Mouse (Mus musculus): ENCODE results near the gene Sowaha. TPM values are rescaled to one million over a fixed set of nuclear protein-coding genes. Genes with fewer than 3 reads are reported as not detected.

Gene Sowaha
- polyA plus RNA-seq, 1 experiment from 2014 or later: 0.62 TPM

DNA sequence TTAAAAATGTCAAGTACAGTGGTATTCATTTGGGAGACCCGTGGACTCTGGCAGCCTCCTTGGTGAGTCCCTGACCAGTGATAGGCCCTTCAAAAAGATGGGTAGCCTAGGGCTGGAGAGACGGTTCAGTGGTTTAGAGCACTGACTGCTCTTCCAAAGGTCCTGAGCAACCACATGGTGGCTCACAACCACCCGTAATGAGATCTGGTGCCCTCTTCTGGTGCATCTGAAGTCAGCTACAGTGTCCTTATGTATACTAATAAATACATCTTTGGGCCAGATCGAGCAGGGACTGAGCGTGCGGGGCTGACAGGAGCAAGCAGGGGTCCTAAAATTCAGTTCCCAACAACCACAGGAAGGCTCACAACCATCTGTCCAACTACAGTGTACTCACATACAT is 36.2 kb downstream of the Sowaha start:
- ATAC-seq: 0 out of 2 replicates have a peak, but pooled peaks have one; percentile 19
- DNase-seq (ENCODE audit: low spot score): no peak
- no peaks in the 10 kb centered on the region for H3K27me3 ChIP-seq (replicated peaks; ENCODE audit: insufficient read depth, low read length)
- H3K4me2 ChIP-seq (replicated peaks; ENCODE audit: low read depth, low read length): no peak overlapping the region
- no peak overlapping the region for H3K9ac ChIP-seq (replicated peaks; ENCODE audit: low read depth)
- H3K27ac ChIP-seq (ENCODE audit: low read length): no peak overlapping the region
- no peaks in the 10 kb centered on the region for H3K9me3 ChIP-seq (ENCODE audit: low read length)
- no peaks in the 10 kb centered on the region for H3K36me3 ChIP-seq (ENCODE audit: insufficient read depth, low read length)
- H3K4me1 ChIP-seq (ENCODE audit: insufficient read depth, low read depth, low read length): no peaks in the 10 kb centered on the region
- WGBS: 32% methylated on average over 6 of the region's 6 CpGs
- no peak for TF ChIP-seq EP300 (IDR thresholded peaks at IDR 0.05)
- peak; percentile 75 for TF ChIP-seq CTCF (IDR thresholded peaks at IDR 0.05)
- H3K4me3 ChIP-seq (ENCODE audit: low read depth, low read length): no peak overlapping the region

DNA sequence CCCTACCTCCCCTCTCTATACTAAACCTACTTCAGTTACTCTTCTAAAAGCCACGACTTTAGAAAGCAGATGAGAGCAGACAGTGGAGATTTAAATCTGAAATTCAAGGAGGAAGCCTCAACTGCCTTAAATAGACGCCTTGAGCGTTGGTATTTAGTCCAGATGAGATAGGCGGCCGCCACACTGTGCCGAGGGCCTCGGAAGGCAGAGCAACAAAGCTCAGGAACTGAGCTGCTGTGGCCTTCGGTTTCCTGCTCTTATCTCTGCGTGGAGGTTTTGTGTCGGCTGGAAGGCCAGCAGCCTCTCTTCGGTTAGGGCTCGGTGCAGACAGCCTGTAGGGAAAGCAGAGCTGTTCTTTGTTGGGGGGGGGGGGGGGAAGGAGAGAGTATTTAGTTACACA is 38.2 kb downstream of the Sowaha start:
- Histone ChIP-seq H3K27ac (ENCODE audit: low read length) (no peak overlapping the region), H3K36me3 (ENCODE audit: insufficient read depth, low read length) (no peaks in the 10 kb centered on the region), H3K4me2 (replicated peaks; ENCODE audit: low read depth, low read length) (no peak overlapping the region), H3K27me3 (replicated peaks; ENCODE audit: insufficient read depth, low read length) (no peaks in the 10 kb centered on the region), H3K9ac (replicated peaks; ENCODE audit: low read depth) (no peak overlapping the region), H3K4me3 (ENCODE audit: low read depth, low read length) (no peak overlapping the region), H3K4me1 (ENCODE audit: insufficient read depth, low read depth, low read length) (no peaks in the 10 kb centered on the region), H3K9me3 (ENCODE audit: low read length) (no peaks in the 10 kb centered on the region)
- no peak for TF ChIP-seq EP300 (IDR thresholded peaks at IDR 0.05)
- TF ChIP-seq CTCF (IDR thresholded peaks at IDR 0.05): no peak
- DNase-seq (ENCODE audit: low spot score) (no peak), ATAC-seq (no peak)
- 11% methylated on average over 12 of the region's 12 CpGs for WGBS

- Histone ChIP-seq H3K36me3 (ENCODE audit: insufficient read depth, low read length) (no peaks in the 10 kb centered on the region), H3K9ac (replicated peaks; ENCODE audit: low read depth) (no peak overlapping the region), H3K4me2 (replicated peaks; ENCODE audit: low read depth, low read length) (no peak overlapping the region), H3K27ac (ENCODE audit: low read length) (no peak overlapping the region), H3K4me1 (ENCODE audit: insufficient read depth, low read depth, low read length) (0 out of 2 replicates have a peak, but pooled peaks cover 4% of the 10 kb centered on the region), H3K27me3 (replicated peaks; ENCODE audit: insufficient read depth, low read length) (no peaks in the 10 kb centered on the region), H3K4me3 (ENCODE audit: low read depth, low read length) (no peak overlapping the region), H3K9me3 (ENCODE audit: low read length) (no peaks in the 10 kb centered on the region)
- no peak for TF ChIP-seq EP300 (IDR thresholded peaks at IDR 0.05)
- no peak for TF ChIP-seq CTCF (IDR thresholded peaks at IDR 0.05)
- ATAC-seq (no peak), DNase-seq (ENCODE audit: low spot score) (no peak)
- 70% methylated on average over 6 of the region's 6 CpGs for WGBS
Observed at GRCm38 (mm10) chr11:53436338-53436737, 43.7 kb downstream of the Sowaha start.

- WGBS: 77% methylated on average over 8 of the region's 8 CpGs
- Histone ChIP-seq H3K4me2 (replicated peaks; ENCODE audit: low read depth, low read length) (no peak overlapping the region), H3K4me1 (ENCODE audit: insufficient read depth, low read depth, low read length) (0 out of 2 replicates have a peak, but pooled peaks cover 4% of the 10 kb centered on the region), H3K9me3 (ENCODE audit: low read length) (no peaks in the 10 kb centered on the region), H3K4me3 (ENCODE audit: low read depth, low read length) (no peak overlapping the region), H3K36me3 (ENCODE audit: insufficient read depth, low read length) (no peaks in the 10 kb centered on the region), H3K27ac (ENCODE audit: low read length) (no peak overlapping the region), H3K27me3 (replicated peaks; ENCODE audit: insufficient read depth, low read length) (no peaks in the 10 kb centered on the region), H3K9ac (replicated peaks; ENCODE audit: low read depth) (no peak overlapping the region)
- DNase-seq (ENCODE audit: low spot score) (no peak), ATAC-seq (no peak)
- TF ChIP-seq EP300 (IDR thresholded peaks at IDR 0.05) (no peak), CTCF (IDR thresholded peaks at IDR 0.05) (no peak)
Observed at GRCm38 (mm10) chr11:53435504-53435903, 44.6 kb downstream of the Sowaha start.

- TF ChIP-seq CTCF (IDR thresholded peaks at IDR 0.05) (no peak), EP300 (IDR thresholded peaks at IDR 0.05) (no peak)
- ATAC-seq (no peak), DNase-seq (ENCODE audit: low spot score) (no peak)
- Histone ChIP-seq H3K9ac (replicated peaks; ENCODE audit: low read depth) (no peak overlapping the region), H3K9me3 (ENCODE audit: low read length) (no peaks in the 10 kb centered on the region), H3K27ac (ENCODE audit: low read length) (no peak overlapping the region), H3K27me3 (replicated peaks; ENCODE audit: insufficient read depth, low read length) (no peaks in the 10 kb centered on the region), H3K4me2 (replicated peaks; ENCODE audit: low read depth, low read length) (no peak overlapping the region), H3K4me1 (ENCODE audit: insufficient read depth, low read depth, low read length) (0 out of 2 replicates have a peak, but pooled peaks cover 4% of the 10 kb centered on the region), H3K36me3 (ENCODE audit: insufficient read depth, low read length) (no peaks in the 10 kb centered on the region), H3K4me3 (ENCODE audit: low read depth, low read length) (no peak overlapping the region)
- WGBS: 52% methylated on average over 6 of the region's 6 CpGs
Observed at GRCm38 (mm10) chr11:53433057-53433456, 47.0 kb downstream of the Sowaha start.

GRCm38 (mm10) chr11:53431347-53432056 is 48.6 kb downstream of the Sowaha start:
- peak; percentile 65 for DNase-seq (ENCODE audit: low spot score)

More at GRCm38 (mm10) chr11:53431347-53432056, 48.6 kb downstream of the Sowaha start:
- Histone ChIP-seq H3K4me1 (ENCODE audit: insufficient read depth, low read depth, low read length) (0 out of 2 replicates have a peak, but pooled peaks cover 4% of the 10 kb centered on the region), H3K9ac (replicated peaks; ENCODE audit: low read depth) (peak overlapping the region; percentile 19; the same call in 1 of the 2 replicates), H3K27ac (ENCODE audit: low read length) (peak overlapping the region; percentile 86), H3K36me3 (ENCODE audit: insufficient read depth, low read length) (no peaks in the 10 kb centered on the region), H3K4me3 (ENCODE audit: low read depth, low read length) (peak overlapping the region; percentile 71), H3K9me3 (ENCODE audit: low read length) (no peaks in the 10 kb centered on the region), H3K4me2 (replicated peaks; ENCODE audit: low read depth, low read length) (peak overlapping the region; percentile 65), H3K27me3 (replicated peaks; ENCODE audit: insufficient read depth, low read length) (no peaks in the 10 kb centered on the region)
- TF ChIP-seq CTCF (IDR thresholded peaks at IDR 0.05) (no peak), EP300 (IDR thresholded peaks at IDR 0.05) (0 out of 2 replicates have a peak, but pooled peaks have one; percentile 5)
- peak; percentile 25 for ATAC-seq
- 11% methylated on average over 9 of the region's 9 CpGs for WGBS

Data from lung, postnatal 0 days (tissue).